Mouse (Mus musculus) G1E (cell line): ENCODE measurements around the gene Zfand6.

Source experiments
- CTCF ChIP-seq: IDR thresholded peaks from 2 replicates; pipeline ENCODE4 v1.5.1; 2012; ENCODE audit warnings: low read depth, low read length, inconsistent platforms, mixed read lengths
- GATA1 ChIP-seq: IDR thresholded peaks from 2 replicates; pipeline ENCODE4 v1.6.1; 2012; ENCODE audit warnings: borderline replicate concordance, low read length, inconsistent platforms, mixed read lengths
- GATA2 ChIP-seq: IDR thresholded peaks from 2 replicates; pipeline ENCODE4 v1.6.1; 2012; ENCODE audit warnings: low read depth, low read length, inconsistent platforms, borderline replicate concordance
- TAL1 ChIP-seq: conservative IDR thresholded peaks from 2 replicates; pipeline ENCODE4 v1.6.1; 2012; ENCODE audit warnings: low read depth, low read length, inconsistent platforms, mixed read lengths

- no peak for TF ChIP-seq CTCF
- no peak for TF ChIP-seq GATA2
- no peak for TF ChIP-seq GATA1
- no peak for TF ChIP-seq TAL1
These were observed 85.3 kb downstream of the Zfand6 start for GRCm38 (mm10) chr7:84604501-84604900.
